ENCODE assay signal across 8 mouse cellular contexts in genomic region chr15:12937326-12937725, GRCm38 (mm10).
DNase-seq lines count a peak whose midpoint lies in the region; ATAC-seq and TF ChIP-seq lines count a peak whose summit lies in the region.
"Not testable (repeated sequence)": the region's sequence is repeated elsewhere in the genome, so short reads cannot be mapped to it uniquely, and the experiment has no call there.

No protein-coding gene starts in this region.

- not testable (repeated sequence) for TF ChIP-seq CTCF in MEL (IDR thresholded peaks at IDR 0.05 in 2 of 3, conservative IDR thresholded peaks at IDR 0.05 in 1 of 3; ENCODE audit: control insufficient read depth in 1 of 3, insufficient read depth in 1 of 3, low read depth in 2 of 3, low read length in 3 of 3, poor library complexity in 1 of 3, severe bottlenecking in 1 of 3)

- peak; percentile 97 for ATAC-seq in liver, embryonic 13.5 days (ENCODE audit: low read depth)
- ATAC-seq in liver, embryonic 16.5 days (ENCODE audit: low read depth) = peak; percentile 90
- ATAC-seq in megakaryocyte-erythroid progenitor cell, adult 5-6 weeks (replicated peaks; ENCODE audit: low FRiP score, low TSS enrichment, poor library complexity, severe bottlenecking) = peak; percentile 34; the same call in 1 of the 2 replicates
- peak; percentile 66; the same call in 1 of the 2 replicates for ATAC-seq in stomach, embryonic 15.5 days (ENCODE audit: insufficient read depth, low FRiP score, low read depth)

- not testable (repeated sequence) for H3K27me3 ChIP-seq in MEL (ENCODE audit: control insufficient read depth in 1 of 2, insufficient read depth in 2 of 2, low read length in 2 of 2); liver, embryonic 13.5 days; liver, embryonic 16.5 days (ENCODE audit: control insufficient read depth, insufficient read depth, low read depth, low read length); stomach, embryonic 15.5 days (replicated peaks)

- 23% methylated on average over 3 of the region's 3 CpGs for WGBS in liver, embryonic 13.5 days (ENCODE audit: insufficient replicate concordance)
- 27% methylated on average over 3 of the region's 3 CpGs for WGBS in liver, embryonic 16.5 days (ENCODE audit: insufficient replicate concordance)
- WGBS in stomach, embryonic 15.5 days = 88% methylated on average over 3 of the region's 3 CpGs

- TF ChIP-seq EP300 in MEL (IDR thresholded peaks at IDR 0.05; ENCODE audit: low read depth in 1 of 2, low read length in 2 of 2) = not testable (repeated sequence)

- DNase-seq in MEL (ENCODE audit: low read depth, low spot score) = peak; percentile 55
- DNase-seq in c-Kit-positive CD71-positive TER-119-positive erythroid progenitor cells, embryonic 14.5 days (ENCODE audit: low spot score) = peak; percentile 37
- peak; percentile 55 for DNase-seq in heart, adult 11 months
- peak; percentile 76 for DNase-seq in liver
- peak; percentile 71 for DNase-seq in liver, embryonic 13.5 days

- H3K9me3 ChIP-seq in MEL (replicated peaks; ENCODE audit: insufficient read depth, low read length); liver, embryonic 13.5 days (replicated peaks); liver, embryonic 16.5 days (replicated peaks; ENCODE audit: control insufficient read depth, low read length); stomach, embryonic 15.5 days: not testable (repeated sequence)

- H3K79me2 ChIP-seq in MEL (ENCODE audit: control insufficient read depth, insufficient read depth, low read length, poor library complexity) = not testable (repeated sequence)

- not testable (repeated sequence) for H3K4me3 ChIP-seq in MEL (ENCODE audit: control insufficient read depth in 1 of 2, insufficient read depth in 1 of 2, low read depth in 2 of 2, low read length in 2 of 2); stomach, embryonic 15.5 days (replicated peaks)
- H3K4me3 ChIP-seq in liver, embryonic 13.5 days (replicated peaks) = peak overlapping the region; percentile 28; the same call in 1 of the 2 replicates
- H3K4me3 ChIP-seq in liver, embryonic 16.5 days (ENCODE audit: low read depth, low read length) = 0 out of 2 replicates have a peak overlapping the region, but pooled peaks have one; percentile 9

- not testable (repeated sequence) for TF ChIP-seq RAD21 in MEL (IDR thresholded peaks at IDR 0.05; ENCODE audit: low read depth, low read length)

- not testable (repeated sequence) for H3K27ac ChIP-seq in MEL (ENCODE audit: control insufficient read depth, low read depth, low read length); stomach, embryonic 15.5 days
- peak overlapping the region; percentile 83 for H3K27ac ChIP-seq in liver, embryonic 13.5 days
- 0 out of 2 replicates have a peak overlapping the region, but pooled peaks have one; percentile 47 for H3K27ac ChIP-seq in liver, embryonic 16.5 days (ENCODE audit: low read length)

- not testable (repeated sequence) for TF ChIP-seq POLR2A in MEL (IDR thresholded peaks at IDR 0.05; ENCODE audit: control insufficient read depth in 1 of 2, insufficient read depth in 1 of 2, low read depth in 1 of 2, low read length in 2 of 2, poor library complexity in 1 of 2)

- H3K4me1 ChIP-seq in MEL (ENCODE audit: control insufficient read depth in 1 of 2, insufficient read depth in 2 of 2, low read length in 2 of 2); stomach, embryonic 15.5 days: not testable (repeated sequence)
- peaks cover 50% of the 10 kb centered on the region for H3K4me1 ChIP-seq in liver, embryonic 13.5 days (replicated peaks)
- peaks cover 26% of the 10 kb centered on the region for H3K4me1 ChIP-seq in liver, embryonic 16.5 days (ENCODE audit: control insufficient read depth, low read depth, low read length)

- not testable (repeated sequence) for H3K9ac ChIP-seq in MEL (ENCODE audit: control insufficient read depth, low read depth, low read length, poor library complexity, severe bottlenecking); liver, embryonic 13.5 days; liver, embryonic 16.5 days (ENCODE audit: low read depth, low read length); stomach, embryonic 15.5 days

- peak overlapping the region; percentile 56 for H3K4me2 ChIP-seq in liver, embryonic 13.5 days
- peak overlapping the region; percentile 47 for H3K4me2 ChIP-seq in liver, embryonic 16.5 days (ENCODE audit: low read depth, low read length)
- not testable (repeated sequence) for H3K4me2 ChIP-seq in stomach, embryonic 15.5 days

- H3K36me3 ChIP-seq in MEL (ENCODE audit: control insufficient read depth in 1 of 2, insufficient read depth in 2 of 2, low read length in 2 of 2); liver, embryonic 16.5 days (ENCODE audit: control insufficient read depth, insufficient read depth); stomach, embryonic 15.5 days: not testable (repeated sequence)
- H3K36me3 ChIP-seq in liver, embryonic 13.5 days = peaks cover 13% of the 10 kb centered on the region

TF ChIP-seq in MEL, 35 proteins besides CTCF, POLR2A, EP300 and RAD21:
- 0 out of 2 replicates have a peak, but pooled peaks have one; percentile 9 for TF ChIP-seq SIN3A (IDR thresholded peaks at IDR 0.05; ENCODE audit: low read length)

Comparison
In these comparisons a context has a peak if more than half of its experiments do, and no peak if none do; other contexts are left out.
1. ATAC-seq: peak in every context shown above with its lines; median percentile 97 in liver, embryonic 13.5 days; 90 in liver, embryonic 16.5 days; 66 in stomach, embryonic 15.5 days; 34 in megakaryocyte-erythroid progenitor cell, adult 5-6 weeks.